Comparison of ENCODE assay signal across 14 mouse cellular contexts in genomic region chr10:86455296-86456055, GRCm38 (mm10). TPM values are rescaled to one million over a fixed set of nuclear protein-coding genes. Genes with fewer than 3 reads are reported as not detected.
DNase-seq lines count a peak whose midpoint lies in the region; ATAC-seq and TF ChIP-seq lines count a peak whose summit lies in the region.
"Had no signal": no experiment of that assay in that cellular context is flagged by ENCODE, and none has a peak within 500 bp of the region (broad histone marks: within the 10 kb centered on the region; RNA-seq: fewer than 3 reads in every experiment).

No protein-coding gene starts in this region.

- H3K27me3 ChIP-seq in heart, embryonic 10.5 days (ENCODE audit: insufficient read depth, poor library complexity, severe bottlenecking): peaks cover 18% of the 10 kb centered on the region; the same call in 1 of the 2 replicates
- H3K27me3 ChIP-seq in forebrain, postnatal 0 days (ENCODE audit: insufficient read depth, low read length): no peaks in the 10 kb centered on the region

- intact Hi-C loops in heart, postnatal 36 days (cut with DNase I): no loop called here

- no peaks in the 10 kb centered on the region for H3K9me3 ChIP-seq in heart, embryonic 10.5 days
- H3K9me3 ChIP-seq in forebrain, postnatal 0 days (ENCODE audit: low read length): no peaks in the 10 kb centered on the region
- H3K9me3 ChIP-seq: heart, embryonic 15.5 days; liver, embryonic 12.5 days had no signal

- peak; percentile 59 for DNase-seq in heart, adult 8-10 months (ENCODE audit: low spot score)
- no peak for DNase-seq in heart, embryonic 10.5 days (ENCODE audit: low spot score)
- peak; percentile 38 for DNase-seq in MN1 (ENCODE audit: low spot score)
- peak; percentile 64 for DNase-seq in gastrocnemius, adult 18-20 months (ENCODE audit: low spot score)
- peak; percentile 39 to 42 for DNase-seq in heart, postnatal 36 days
- DNase-seq in layer of hippocampus, postnatal 10 days (ENCODE audit: low spot score in 2 of 2): no peak
- DNase-seq in forebrain, postnatal 0 days: no peak
- DNase-seq: cerebellum, adult 9-11 months; right cerebral cortex, postnatal 14 days; thymus, adult 18-20 months had no signal

- no peak overlapping the region for H3K4me3 ChIP-seq in heart, embryonic 10.5 days
- no peak overlapping the region for H3K4me3 ChIP-seq in forebrain, postnatal 0 days (ENCODE audit: low read depth, low read length)
- H3K4me3 ChIP-seq: heart, embryonic 15.5 days; liver, embryonic 12.5 days had no signal

- 41% methylated on average over 5 of the region's 5 CpGs for WGBS in heart, embryonic 10.5 days
- WGBS in forebrain, postnatal 0 days: 67% methylated on average over 5 of the region's 5 CpGs

- H3K4me1 ChIP-seq in heart, embryonic 10.5 days: peaks cover 9% of the 10 kb centered on the region
- 0 out of 2 replicates have a peak, but pooled peaks cover 5% of the 10 kb centered on the region for H3K4me1 ChIP-seq in forebrain, postnatal 0 days (ENCODE audit: insufficient read depth)
- H3K4me1 ChIP-seq: heart, embryonic 15.5 days; liver, embryonic 12.5 days had no signal

- no peaks in the 10 kb centered on the region for H3K36me3 ChIP-seq in heart, embryonic 10.5 days
- H3K36me3 ChIP-seq in forebrain, postnatal 0 days (ENCODE audit: insufficient read depth): peaks cover 18% of the 10 kb centered on the region
- H3K36me3 ChIP-seq: heart, embryonic 15.5 days; liver, embryonic 12.5 days had no signal

- no peak overlapping the region for H3K4me2 ChIP-seq in forebrain, postnatal 0 days (ENCODE audit: low read depth)
- H3K4me2 ChIP-seq: heart, embryonic 15.5 days; liver, embryonic 12.5 days had no signal

- no peak overlapping the region for H3K27ac ChIP-seq in heart, embryonic 10.5 days
- H3K27ac ChIP-seq in forebrain, postnatal 0 days (ENCODE audit: low read depth, low read length): no peak overlapping the region
- H3K27ac ChIP-seq: heart, embryonic 15.5 days; liver, embryonic 12.5 days had no signal

- no peak for TF ChIP-seq CTCF in forebrain, postnatal 0 days (IDR thresholded peaks at IDR 0.05; ENCODE audit: low read depth)

- no peak for ATAC-seq in forebrain, postnatal 0 days
- ATAC-seq: CD4-positive, CD25-positive, alpha-beta regulatory T cell, adult 4 months; liver, embryonic 12.5 days; lung, postnatal 0 days had no signal

- H3K9ac ChIP-seq in forebrain, postnatal 0 days: no peak overlapping the region
- H3K9ac ChIP-seq: heart, embryonic 15.5 days; liver, embryonic 12.5 days had no signal

RNA-seq across cellular contexts. Expression of gene Syn3, which starts 43.2 kb away (rescaled TPM):
- under 1 TPM; 0.34 to 0.79 (median 0.47) TPM for total RNA-seq in heart, adult 8-10 months (2022)
- polyA plus RNA-seq in heart, embryonic 10.5 days (2016; fragmentation: Nextera tagmentation; extraction: Ambion mirVana): 1.2 TPM in 2 replicates
- total RNA-seq in gastrocnemius, adult 18-20 months (2021): under 1 TPM; 0.30 to 0.31 TPM
- total RNA-seq in heart, postnatal 36 days (2021): under 1 TPM; 0.22 to 0.39 TPM
- 10 to 100 TPM; 35.1 to 39.6 TPM for total RNA-seq in layer of hippocampus, postnatal 10 days (2021)
- total RNA-seq in forebrain, postnatal 0 days (2014; rRNA removed): 31.4 and 47.6 TPM in 2 replicates
- 11.2 and 16.4 TPM in 2 replicates for polyA plus RNA-seq in forebrain, postnatal 0 days (2015; fragmentation: Nextera tagmentation; extraction: Ambion mirVana)

Comparison
In these comparisons a context has a peak if more than half of its experiments do, and no peak if none do; other contexts are left out.
1. DNase-seq: peak in heart, adult 8-10 months (single experiment), MN1 (single experiment), gastrocnemius, adult 18-20 months (single experiment) and heart, postnatal 36 days (2 of 2); none in heart, embryonic 10.5 days (single experiment), layer of hippocampus, postnatal 10 days (0 of 2) and forebrain, postnatal 0 days (single experiment).
2. RNA of gene Syn3, which starts 43.2 kb away (total RNA-seq): 31.4 to 47.6 TPM in forebrain, postnatal 0 days and 35.1 to 39.6 TPM in layer of hippocampus, postnatal 10 days; 0.34 to 0.79 TPM in heart, adult 8-10 months, 0.22 to 0.39 TPM in heart, postnatal 36 days and 0.30 to 0.31 TPM in gastrocnemius, adult 18-20 months; every median in the first group is over 10 times any median in the second.